Mouse (Mus musculus) lung, adult 2 months (tissue): ENCODE results near the gene Tcte1.

ENCODE experiments used
- CTCF ChIP-seq: fragments of 200-500 bp; IDR thresholded peaks from 2 replicates; pipeline ENCODE4 v1.5.1; 2011; ENCODE audit warnings: mild to moderate bottlenecking, low read length, control low read depth; ENCODE audit not compliant: insufficient read depth
- POLR2A ChIP-seq: fragments of 200-500 bp; IDR thresholded peaks from 2 replicates; pipeline ENCODE4 v1.6.1; 2011; ENCODE audit warnings: low read depth, mild to moderate bottlenecking, control low read depth, low read length, borderline replicate concordance; ENCODE audit errors: extremely low read depth

GRCm38 (mm10) chr17:45503301-45503973 is 19.8 kb upstream of the Tcte1 start:
- TF ChIP-seq CTCF (no peak), POLR2A (no peak)
